Mouse (Mus musculus) CH12.LX (cell line): ENCODE measurements around the gene Hoxd12.

Source experiments
- BHLHE40 ChIP-seq: IDR thresholded peaks from 2 replicates; pipeline ENCODE4 v1.6.1; 2011; ENCODE audit warnings: mild to moderate bottlenecking, low read depth, low read length, improper control_type of control experiment
- CTCF ChIP-seq, 2 experiments: IDR thresholded peaks in 1 of 2; conservative IDR thresholded peaks in 1 of 2; 2 replicates each; pipeline ENCODE4 v1.5.1; 2011 to 2012; ENCODE audit warnings: low read depth in 2 of 2, low read length in 2 of 2, improper control_type of control experiment in 1 of 2, inconsistent platforms in 1 of 2, mild to moderate bottlenecking in 1 of 2, moderate library complexity in 1 of 2
- GABPA ChIP-seq: IDR thresholded peaks from 2 replicates; pipeline ENCODE4 v1.6.1; 2012; ENCODE audit warnings: low read depth, low read length, improper control_type of control experiment, inconsistent platforms; ENCODE audit not compliant: insufficient replicate concordance
- IRF4 ChIP-seq: IDR thresholded peaks from 2 replicates; pipeline ENCODE4 v1.6.1; 2014; ENCODE audit warnings: low read depth, mild to moderate bottlenecking, inconsistent platforms, low read length, improper control_type of control experiment
- NRF1 ChIP-seq: IDR thresholded peaks from 2 replicates; pipeline ENCODE4 v1.6.1; 2014; ENCODE audit warnings: low read depth, mild to moderate bottlenecking, inconsistent platforms, low read length, improper control_type of control experiment, moderate library complexity
- POLR2A ChIP-seq: IDR thresholded peaks from 2 replicates; pipeline ENCODE4 v1.6.1; 2011; ENCODE audit warnings: low read depth, mild to moderate bottlenecking, improper control_type of control experiment, low read length
- TBP ChIP-seq: conservative IDR thresholded peaks from 2 replicates; pipeline ENCODE4 v1.6.1; 2011; ENCODE audit warnings: low read depth, low read length, improper control_type of control experiment
- USF2 ChIP-seq: conservative IDR thresholded peaks from 2 replicates; pipeline ENCODE4 v1.6.1; 2011; ENCODE audit warnings: low read depth, low read length, improper control_type of control experiment
- ZC3H11A ChIP-seq: IDR thresholded peaks from 2 replicates; pipeline ENCODE4 v1.6.1; 2012; ENCODE audit warnings: low read depth, mild to moderate bottlenecking, inconsistent platforms, low read length, improper control_type of control experiment

GRCm38 (mm10) chr2:74658024-74658666 is 16.7 kb upstream of the Hoxd12 start:
- TF ChIP-seq ZC3H11A (no peak), GABPA (no peak), CTCF (conservative IDR thresholded peaks at IDR 0.05 in 1 of 2, IDR thresholded peaks at IDR 0.05 in 1 of 2; ENCODE audit: low read depth in 2 of 2, low read length in 2 of 2) (no peak), BHLHE40 (no peak), TBP (no peak), POLR2A (no peak), NRF1 (no peak), IRF4 (no peak), USF2 (no peak)
